Mouse (Mus musculus) frontal cortex, postnatal 10 days (tissue): ENCODE measurements at regions not wholly inside any gene's neighbourhood (a gene's known extent, or its start where the extent isn't known, plus 50 kb on each side); places are given as distances from the start of the nearest gene placed in this dataset.

Experiments used
- DNase-seq, 2 experiments: peaks; one replicate each; pipeline ENCODE4 v3.0.0; 2022; ENCODE audit warnings: low spot score in 2 of 2, mixed read lengths in 1 of 2

- no peak for DNase-seq
These were observed 89.1 kb downstream of the Kcnj2 start for GRCm38 (mm10) chr11:111155023-111155422.

GRCm38 (mm10) chr11:111155747-111156146 lies 89.8 kb downstream of the Kcnj2 start:
- DNase-seq: no peak

- DNase-seq: no peak
These were observed 93.3 kb downstream of the Kcnj2 start for GRCm38 (mm10) chr11:111159299-111159698.

GRCm38 (mm10) chr11:111164907-111165306 lies 98.9 kb downstream of the Kcnj2 start:
- no peak for DNase-seq

- no peak for DNase-seq
These were observed 104.3 kb downstream of the Kcnj2 start for GRCm38 (mm10) chr11:111170174-111170800.

- DNase-seq: no peak
These were observed 107.6 kb downstream of the Kcnj2 start for GRCm38 (mm10) chr11:111173525-111173924.

GRCm38 (mm10) chr11:111175566-111175965 lies 109.6 kb downstream of the Kcnj2 start:
- no peak for DNase-seq

- DNase-seq: no peak
These were observed 111.6 kb downstream of the Kcnj2 start for GRCm38 (mm10) chr11:111177516-111177915.

GRCm38 (mm10) chr11:111197422-111197821 lies 131.5 kb downstream of the Kcnj2 start:
- DNase-seq: no peak

- no peak for DNase-seq
These were observed 134.5 kb downstream of the Kcnj2 start for GRCm38 (mm10) chr11:111200512-111200911.

GRCm38 (mm10) chr11:111202780-111203179 lies 136.8 kb downstream of the Kcnj2 start:
- DNase-seq: no peak

- DNase-seq: no peak
These were observed 144.6 kb downstream of the Kcnj2 start for GRCm38 (mm10) chr11:111210565-111210964.

GRCm38 (mm10) chr11:111212038-111212701 lies 146.2 kb downstream of the Kcnj2 start:
- DNase-seq: no peak

GRCm38 (mm10) chr11:111212702-111213328 lies 146.9 kb downstream of the Kcnj2 start:
- no peak for DNase-seq

- no peak for DNase-seq
These were observed 149.0 kb downstream of the Kcnj2 start for GRCm38 (mm10) chr11:111215006-111215405.

GRCm38 (mm10) chr11:111223834-111224233 lies 157.9 kb downstream of the Kcnj2 start:
- no peak for DNase-seq

GRCm38 (mm10) chr11:111227305-111227704 lies 161.3 kb downstream of the Kcnj2 start:
- no peak for DNase-seq

GRCm38 (mm10) chr11:111236741-111237140 lies 170.8 kb downstream of the Kcnj2 start:
- DNase-seq: no peak

- DNase-seq: no peak
These were observed 173.8 kb downstream of the Kcnj2 start for GRCm38 (mm10) chr11:111239784-111240183.

- no peak for DNase-seq
These were observed 186.3 kb downstream of the Kcnj2 start for GRCm38 (mm10) chr11:111252226-111252625.

- DNase-seq: no peak
These were observed 190.6 kb downstream of the Kcnj2 start for GRCm38 (mm10) chr11:111256596-111256995.

GRCm38 (mm10) chr11:111260691-111261383 lies 194.9 kb downstream of the Kcnj2 start:
- no peak for DNase-seq
